Mouse (Mus musculus) testis, adult 2 months (tissue): ENCODE measurements around the gene Gm5938. TPM values are rescaled to one million over a fixed set of nuclear protein-coding genes. Genes with fewer than 3 reads are reported as not detected.

ENCODE experiments used
- H3K27ac ChIP-seq: fragments of 200-500 bp; 2 replicates; pipeline ENCODE4 v1.5.1; 2012; ENCODE audit warnings: low read depth, low read length; ENCODE audit not compliant: control insufficient read depth, insufficient read depth
- H3K27me3 ChIP-seq: fragments of 200-500 bp; 2 replicates; pipeline ENCODE4 v1.6.1; 2012; ENCODE audit warnings: mild to moderate bottlenecking, low read length, moderate library complexity; ENCODE audit not compliant: control insufficient read depth, insufficient read depth
- H3K36me3 ChIP-seq: fragments of 200-500 bp; 2 replicates; pipeline ENCODE4 v1.6.1; 2012; ENCODE audit warnings: mild to moderate bottlenecking, low read length; ENCODE audit not compliant: control insufficient read depth, insufficient read depth
- H3K4me1 ChIP-seq: fragments of 200-500 bp; 2 replicates; pipeline ENCODE4 v1.6.1; 2012; ENCODE audit warnings: low read length; ENCODE audit not compliant: control insufficient read depth, insufficient read depth
- H3K4me3 ChIP-seq: fragments of 200-500 bp; 2 replicates; pipeline ENCODE4 v1.5.1; 2012; ENCODE audit warnings: low read depth, mild to moderate bottlenecking, low read length, moderate library complexity, mixed read lengths; ENCODE audit not compliant: control insufficient read depth
- CTCF ChIP-seq: fragments of 200-500 bp; IDR thresholded peaks from 2 replicates; pipeline ENCODE4 v1.5.1; 2012; ENCODE audit warnings: low read depth, mild to moderate bottlenecking, inconsistent platforms, low read length, moderate library complexity; ENCODE audit not compliant: control insufficient read depth, insufficient read depth, insufficient replicate concordance
- POLR2A ChIP-seq: fragments of 200-500 bp; IDR thresholded peaks from 2 replicates; pipeline ENCODE4 v1.6.1; 2012; ENCODE audit warnings: low read depth, mild to moderate bottlenecking, inconsistent platforms, low read length, moderate library complexity; ENCODE audit not compliant: control insufficient read depth
- polyA plus RNA-seq: library from polyadenylated mRNA; depleted of rRNA; stranded (reverse); fragments of >200 nt; gene quantifications from 2 replicates; pipeline ENCODE4 v1.2.3, GENCODE M21; 2012; rRNA removed

Gm5938 gene
- not detected in 2 replicates for polyA plus RNA-seq

GRCm38 (mm10) chrX:78125167-78125566 lies at the start of gene Gm5938:
Gene Gm5938 (plus strand): TSS chrX:78125467.
- TF ChIP-seq POLR2A (no peak), CTCF (no peak)
- Histone ChIP-seq H3K27me3 (no peaks in the 10 kb centered on the region), H3K27ac (no peak within 1 kb of the TSS), H3K36me3 (no peaks in the 10 kb centered on the region), H3K4me1 (no peaks in the 10 kb centered on the region), H3K4me3 (no peak within 1 kb of the TSS)

- H3K27ac ChIP-seq: no peak within 1 kb of the TSS
- H3K4me3 ChIP-seq: no peak within 1 kb of the TSS
- no peak for TF ChIP-seq CTCF
- no peak for TF ChIP-seq POLR2A
- no peaks in the 10 kb centered on the region for H3K27me3 ChIP-seq
- no peaks in the 10 kb centered on the region for H3K4me1 ChIP-seq
- no peaks in the 10 kb centered on the region for H3K36me3 ChIP-seq
These were observed 34.0 kb upstream of the Gm5938 start, which contains the start of gene Obp1a for GRCm38 (mm10) chrX:78091274-78091673. Gene Obp1a (minus strand): TSS chrX:78091374.

Other genes with a start within 250 kb of the Gm5938 start
- not detected in 2 replicates for gene 5430402E10Rik, start 200.4 kb upstream of the Gm5938 start, polyA plus RNA-seq
- gene Obp1a, start 34.1 kb upstream of the Gm5938 start, polyA plus RNA-seq: not detected in 2 replicates
- gene Obp1b, start 61.3 kb downstream of the Gm5938 start, polyA plus RNA-seq: not detected in 2 replicates
- gene Gm14743, start 120.5 kb downstream of the Gm5938 start, polyA plus RNA-seq: not detected in 2 replicates
- gene 4930480E11Rik, start 244.2 kb downstream of the Gm5938 start, polyA plus RNA-seq: 1.7 and 1.9 TPM in 2 replicates